Mouse (Mus musculus): ENCODE measurements at regions not wholly inside any gene's neighbourhood (a gene's known extent, or its start where the extent isn't known, plus 50 kb on each side); places are given as distances from the start of the nearest gene placed in this dataset.

DNA sequence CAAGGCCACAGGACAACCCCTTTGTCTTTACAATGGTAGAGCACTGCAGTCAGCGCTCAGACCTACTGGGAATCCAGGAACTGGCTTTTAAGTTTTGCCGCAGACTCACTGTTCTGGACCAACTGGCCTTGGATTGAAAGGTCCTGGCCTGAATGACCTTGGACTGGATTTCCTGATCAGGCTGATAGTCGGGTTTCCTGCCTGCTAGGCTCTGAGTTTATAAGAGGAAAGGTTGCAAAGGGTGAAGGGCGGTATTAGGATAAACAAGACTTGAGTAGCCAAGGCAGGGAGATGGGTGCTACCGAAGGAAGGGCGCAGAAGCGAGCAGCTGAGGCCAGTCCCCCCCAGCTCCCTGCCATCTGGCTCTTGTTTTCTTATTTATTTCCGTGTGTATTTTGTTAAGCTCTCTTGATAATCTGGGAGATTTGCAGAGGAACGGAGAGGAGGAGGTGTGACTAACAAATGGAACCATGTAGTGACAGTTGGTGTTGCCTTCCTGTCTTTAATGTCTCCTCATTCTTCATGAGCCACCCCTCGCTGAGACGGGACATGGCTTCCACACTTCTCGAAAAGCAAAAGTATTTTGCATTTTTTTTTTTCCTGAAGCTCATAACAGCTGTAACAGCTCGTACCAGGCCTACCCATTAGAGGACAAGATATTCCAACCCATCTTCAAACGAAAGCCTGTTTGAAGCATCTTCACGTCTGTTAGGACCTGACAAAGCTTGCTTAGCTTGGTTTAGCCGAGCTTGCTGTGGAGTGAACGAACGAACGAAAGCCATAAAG is 158.7 kb upstream of the Nrip1 start:
- intact Hi-C loops (cut with DNase I) = no loop called here
- no peak for DNase-seq

DNA sequence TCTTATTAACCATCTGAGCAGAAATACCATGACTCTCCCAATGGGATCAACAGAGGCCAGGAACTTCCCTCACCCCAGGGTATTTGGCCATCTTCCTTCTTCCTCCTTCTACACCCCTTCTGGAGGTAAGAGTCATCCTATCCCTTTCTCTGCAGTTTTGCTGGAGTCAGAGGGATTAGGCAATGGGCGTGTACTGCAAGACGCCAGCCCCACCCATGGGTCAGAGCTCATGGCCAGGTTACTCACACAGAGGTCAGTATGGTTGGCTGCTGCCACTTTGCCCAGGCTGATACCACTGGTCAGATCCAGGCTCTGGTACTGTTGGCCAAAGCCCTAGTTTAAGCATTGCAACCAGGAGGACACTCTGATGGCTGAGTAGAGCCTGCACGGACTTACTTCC is 157.3 kb upstream of the Nrip1 start:
- intact Hi-C loops (cut with DNase I) = no loop called here
- no peak for DNase-seq

DNA sequence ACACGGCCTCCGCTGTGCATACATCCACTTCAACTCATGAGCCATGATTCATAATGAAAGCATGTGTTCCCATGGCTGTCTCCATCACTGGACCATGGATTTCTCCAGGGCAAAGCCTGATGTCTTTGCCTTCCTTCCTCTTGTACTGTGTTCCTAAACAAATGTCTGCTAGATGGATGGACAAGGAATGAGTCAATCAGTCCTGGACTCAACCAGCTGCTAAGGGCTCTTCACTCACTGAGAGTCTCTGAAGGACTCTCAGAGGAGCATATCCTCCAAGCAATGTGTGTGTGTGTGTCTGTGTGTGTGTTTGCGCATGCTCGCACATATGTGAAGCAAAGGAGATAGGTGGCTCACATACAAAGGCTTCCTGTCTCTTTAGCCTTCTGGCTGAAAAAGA is 156.0 kb upstream of the Nrip1 start:
- intact Hi-C loops (cut with DNase I) = no loop called here
- DNase-seq = no peak

DNA sequence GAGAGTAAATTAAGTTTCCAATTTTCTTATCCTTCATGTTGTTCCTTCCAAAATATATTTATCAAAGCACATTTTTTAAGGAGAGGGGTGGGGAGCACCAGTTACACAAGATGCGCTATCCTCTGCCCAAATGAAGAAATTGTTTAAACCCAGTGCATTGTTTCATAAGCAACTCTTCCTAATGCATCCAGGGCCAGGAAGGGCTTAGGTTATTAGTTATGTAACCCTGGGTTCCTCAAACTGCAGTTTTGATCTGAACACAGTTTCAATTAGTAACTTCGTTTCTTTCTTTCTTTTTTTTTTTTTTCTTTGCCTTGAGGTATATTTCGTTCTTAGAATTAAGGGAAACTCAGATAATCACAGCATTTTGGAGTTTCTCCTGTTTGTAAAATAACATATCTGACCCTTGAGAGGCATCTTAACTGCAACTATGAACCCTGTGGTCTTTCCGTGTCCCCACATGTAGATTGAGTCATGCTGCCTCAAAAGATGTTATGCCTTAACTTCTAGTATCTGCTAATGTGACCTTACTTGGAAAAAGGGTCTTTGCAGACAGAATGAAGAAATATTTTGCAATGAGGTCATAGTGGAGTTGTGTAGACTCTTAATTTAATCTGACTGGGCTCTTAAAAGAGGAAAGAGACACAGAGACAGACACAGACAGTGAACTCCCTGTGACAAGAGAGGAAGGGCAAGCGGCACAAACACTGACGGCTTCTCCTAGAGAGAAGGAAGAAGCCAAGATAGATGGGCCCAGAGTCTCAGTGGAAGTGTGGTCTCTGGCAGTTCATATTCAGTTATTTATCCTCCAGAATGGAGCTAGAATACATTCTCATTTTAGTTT is 153.7 kb upstream of the Nrip1 start:
- intact Hi-C loops (cut with DNase I) = no loop called here
- DNase-seq = no peak

DNA sequence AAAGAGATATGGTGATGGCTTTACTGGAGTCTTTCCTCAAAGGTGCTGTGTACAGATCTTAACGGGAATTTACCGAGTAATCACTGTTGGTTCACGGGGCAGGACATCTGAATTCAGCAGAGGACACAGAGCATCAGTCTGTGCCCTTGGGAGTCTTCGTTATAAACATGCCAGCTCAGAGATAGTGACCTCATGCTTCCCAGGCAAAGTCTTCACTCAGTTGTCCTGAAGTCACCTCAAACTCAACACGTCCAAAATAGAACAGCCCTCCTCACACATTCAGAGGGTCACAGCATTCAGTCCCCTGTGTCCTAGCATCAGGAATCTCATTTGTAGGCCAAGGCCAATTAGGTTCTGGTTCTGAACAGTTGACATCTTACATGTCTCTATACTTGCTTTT is 151.9 kb upstream of the Nrip1 start:
- DNase-seq = peak; percentile 38 to 40
- intact Hi-C loops (cut with DNase I) = no loop called here

DNA sequence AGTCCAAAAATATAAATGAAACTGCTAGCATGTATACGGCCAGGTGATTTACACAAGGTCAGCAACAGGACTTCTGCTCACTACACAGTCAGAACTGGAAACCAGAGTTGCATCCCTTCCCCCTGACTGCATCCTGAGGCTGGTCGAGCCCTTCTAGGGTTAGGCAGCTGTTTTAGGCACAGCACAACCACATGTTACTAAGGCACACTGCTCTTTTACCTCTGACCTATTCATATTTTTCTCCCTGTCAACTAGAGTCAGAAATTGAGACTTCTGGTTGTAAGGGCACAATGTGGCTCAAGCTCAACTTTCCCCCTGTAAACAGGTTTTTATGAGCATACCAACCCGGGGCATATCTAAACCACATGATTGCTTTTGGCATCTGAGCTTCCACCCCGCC is 151.3 kb upstream of the Nrip1 start:
- intact Hi-C loops (cut with DNase I) = no loop called here
- no peak for DNase-seq

DNA sequence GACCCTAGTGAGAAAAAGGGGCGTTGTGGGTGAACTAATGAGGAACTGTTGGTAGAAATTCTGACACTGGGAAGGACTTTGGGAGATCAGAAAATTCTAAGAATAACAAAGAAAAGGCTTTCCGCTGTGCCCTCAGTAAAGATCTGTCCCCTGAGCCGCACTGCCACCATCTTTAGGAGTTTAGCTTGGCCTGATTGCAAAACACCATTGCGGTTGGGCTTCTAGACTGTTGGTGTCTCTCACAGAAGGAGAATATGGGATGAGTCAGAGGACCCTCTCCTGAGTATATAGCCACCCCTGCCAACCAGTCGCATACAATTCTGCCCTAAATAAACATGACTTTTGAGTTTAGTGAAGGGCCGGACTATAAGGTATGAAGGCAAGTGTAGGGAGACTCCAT is 147.5 kb upstream of the Nrip1 start:
- no peak for DNase-seq
- intact Hi-C loops (cut with DNase I) = no loop called here

DNA sequence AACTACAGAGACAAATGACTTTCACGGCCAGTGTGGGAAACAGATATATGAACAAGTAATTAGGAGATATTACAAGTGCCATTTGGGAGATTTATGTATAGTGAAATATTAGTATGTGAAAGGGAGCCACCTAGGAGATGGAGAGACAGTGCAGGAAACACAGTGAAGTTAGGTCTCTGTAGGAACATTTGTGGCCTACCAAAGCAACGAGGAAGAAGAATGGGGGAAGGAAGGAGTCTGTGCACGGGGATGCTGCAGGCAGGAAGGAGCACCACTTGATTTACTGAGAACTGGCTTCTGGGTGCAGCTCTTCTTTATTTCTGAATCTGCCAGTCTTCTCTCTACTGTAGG is 147.0 kb upstream of the Nrip1 start:
- intact Hi-C loops (cut with DNase I) = no loop called here
- DNase-seq = no peak

DNA sequence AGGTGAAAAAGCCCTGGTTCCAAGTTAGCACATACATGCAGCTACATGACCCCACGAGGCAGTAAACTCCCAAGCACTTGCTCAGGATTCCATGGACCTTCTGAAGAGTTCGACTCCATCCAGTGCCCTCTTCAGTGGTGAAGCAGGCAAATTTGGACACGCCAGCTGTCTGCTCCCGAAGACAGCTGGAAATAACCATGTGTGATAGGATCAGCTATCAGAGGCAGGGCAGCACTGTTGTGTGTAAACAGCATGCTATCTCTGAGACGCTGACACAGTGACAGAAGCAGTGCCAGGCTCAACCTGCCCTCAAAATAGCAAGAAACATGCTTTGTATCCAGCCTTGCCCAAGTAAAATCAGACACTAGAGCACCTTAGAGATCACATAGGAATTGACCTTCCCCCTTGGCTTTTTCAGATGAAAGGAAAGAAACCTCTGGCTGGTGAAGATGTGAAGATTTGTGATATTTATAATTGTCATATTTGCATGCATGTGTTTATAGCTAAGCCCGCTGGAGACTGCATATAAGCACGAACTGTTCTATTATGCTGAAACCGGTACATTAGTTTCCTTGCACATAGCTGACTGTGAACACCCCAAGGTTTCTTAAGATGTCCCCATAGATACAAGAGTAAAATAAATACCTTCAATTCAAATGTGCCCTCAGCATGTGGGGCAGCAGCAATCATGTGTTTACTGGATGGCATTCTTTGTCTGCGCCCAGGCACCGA is 146.4 kb upstream of the Nrip1 start:
- DNase-seq = no peak
- intact Hi-C loops (cut with DNase I) = no loop called here

DNA sequence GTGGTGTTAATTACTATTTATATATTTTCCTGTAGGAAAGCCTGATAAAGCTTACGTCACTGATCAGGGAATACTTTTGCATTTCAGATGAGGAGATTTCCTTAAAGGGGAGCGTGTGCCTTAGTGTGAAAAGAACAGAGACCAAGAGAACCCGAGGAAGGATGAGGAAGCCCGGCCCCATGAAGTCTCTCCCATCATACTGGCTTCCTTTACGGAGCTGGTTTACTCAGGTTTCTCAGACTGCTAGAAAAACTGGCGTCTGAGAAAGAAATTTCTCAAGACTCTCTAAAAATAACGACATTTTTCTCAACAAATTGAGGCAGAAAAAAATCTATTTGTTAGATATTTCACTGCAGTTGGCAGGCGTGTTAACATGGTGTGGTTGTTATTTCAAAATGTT is 137.2 kb upstream of the Nrip1 start:
- no peak for DNase-seq
- intact Hi-C loops (cut with DNase I) = no loop called here

DNA sequence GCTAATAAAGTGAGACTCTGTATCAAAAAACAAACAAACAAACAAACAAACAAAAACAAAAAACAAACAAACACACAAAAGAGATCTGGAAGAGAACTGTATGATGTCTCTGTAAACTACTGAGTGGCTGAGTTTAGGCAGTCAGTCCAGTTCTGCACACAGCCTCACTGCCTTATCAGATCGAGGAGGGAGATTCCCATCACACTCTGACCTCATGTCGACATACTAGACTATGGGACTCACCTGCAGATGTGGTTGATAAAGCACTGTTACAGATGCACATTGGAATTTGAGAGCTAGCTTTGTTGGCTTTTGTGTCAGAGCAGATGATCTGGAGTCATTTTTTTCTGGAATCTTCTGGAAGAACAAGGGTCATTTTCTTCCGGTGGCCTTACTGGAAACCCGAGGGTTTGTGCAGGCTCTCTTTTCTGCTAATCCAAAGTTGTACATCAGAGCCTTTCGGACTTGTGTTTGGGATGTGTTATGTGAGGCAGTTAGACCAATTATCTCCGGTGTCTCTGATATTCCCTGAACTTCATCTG is 135.6 kb upstream of the Nrip1 start:
- no peak for DNase-seq
- intact Hi-C loops (cut with DNase I) = no loop called here

DNA sequence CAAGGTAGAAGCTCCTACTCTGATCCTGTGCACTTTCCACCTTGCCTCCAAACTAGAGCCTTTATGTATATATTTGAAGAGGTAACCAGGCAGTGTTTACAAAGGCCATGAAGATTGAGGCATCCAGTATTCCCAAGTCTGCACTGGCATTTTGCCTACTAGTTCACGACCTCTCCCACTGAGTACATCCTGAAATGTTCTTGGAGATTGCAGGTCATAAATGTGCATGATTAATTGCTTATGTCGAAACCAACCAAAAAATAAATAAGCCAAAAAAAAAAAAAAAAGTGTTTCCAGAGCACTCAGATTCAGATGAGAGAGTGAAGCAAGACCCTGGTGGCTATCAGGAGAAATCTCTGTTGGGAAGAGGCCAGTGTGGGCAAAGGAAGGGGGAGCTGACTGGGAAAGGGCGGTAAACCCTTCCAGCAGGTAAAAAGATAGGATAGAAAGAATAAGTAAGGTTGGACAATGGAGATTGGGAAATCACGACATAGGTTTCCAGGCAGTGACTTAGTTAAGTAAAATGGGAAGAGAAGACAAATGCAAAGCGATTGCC is 133.6 kb upstream of the Nrip1 start:
- intact Hi-C loops (cut with DNase I) = no loop called here
- DNase-seq = no peak

DNA sequence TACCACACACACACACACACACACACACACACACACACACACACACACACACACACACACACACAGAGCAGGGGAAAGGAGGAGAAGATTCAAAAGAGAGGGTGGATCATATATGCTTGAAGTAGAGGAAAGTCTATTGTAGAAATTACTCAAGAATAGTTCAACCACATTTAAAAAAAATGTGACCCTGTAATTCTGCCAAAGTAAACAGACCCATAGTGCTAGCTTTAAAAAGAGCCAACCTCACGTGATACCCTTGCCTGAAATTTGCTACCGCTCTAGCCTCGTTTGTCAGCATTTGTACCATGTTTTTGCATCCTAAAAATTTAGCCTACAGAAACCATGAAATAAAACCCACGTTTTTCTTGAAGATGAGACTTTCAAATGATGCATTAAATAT is 132.6 kb upstream of the Nrip1 start:
- intact Hi-C loops (cut with DNase I) = no loop called here
- DNase-seq = no peak

DNA sequence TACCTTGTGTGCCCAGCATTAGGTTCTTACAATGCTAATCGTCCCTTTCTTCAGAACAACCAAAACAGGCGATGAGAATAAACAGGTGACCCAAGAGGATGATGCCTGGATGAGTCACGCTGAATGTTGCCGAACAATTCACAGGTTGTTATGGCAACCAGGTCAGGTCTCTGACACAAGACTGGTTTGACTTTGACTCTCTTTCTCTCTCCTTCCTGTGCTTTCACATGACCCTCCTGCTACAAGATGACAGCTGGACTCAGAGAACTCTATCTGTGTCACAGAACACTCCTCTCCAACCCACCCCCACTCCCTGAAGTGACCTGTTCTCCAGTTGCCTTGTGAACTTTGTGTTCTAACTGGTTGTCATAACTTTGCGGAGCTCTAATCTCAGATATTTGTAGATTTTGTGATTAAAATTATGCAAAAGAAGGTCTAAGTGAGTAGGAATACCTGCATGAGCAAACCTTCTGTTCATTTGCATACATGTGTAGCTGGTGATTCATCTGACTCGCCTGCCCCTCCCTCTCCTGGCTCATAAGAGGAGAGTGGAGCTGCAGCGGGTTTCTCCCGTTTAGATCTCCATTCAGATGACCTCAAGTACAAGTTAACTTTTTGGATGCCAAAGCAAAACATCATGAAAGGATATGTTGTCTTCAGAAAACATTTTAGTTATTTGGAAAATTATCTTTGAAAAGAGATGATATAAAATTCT is 126.2 kb upstream of the Nrip1 start:
- intact Hi-C loops (cut with DNase I) = no loop called here
- no peak for DNase-seq

DNA sequence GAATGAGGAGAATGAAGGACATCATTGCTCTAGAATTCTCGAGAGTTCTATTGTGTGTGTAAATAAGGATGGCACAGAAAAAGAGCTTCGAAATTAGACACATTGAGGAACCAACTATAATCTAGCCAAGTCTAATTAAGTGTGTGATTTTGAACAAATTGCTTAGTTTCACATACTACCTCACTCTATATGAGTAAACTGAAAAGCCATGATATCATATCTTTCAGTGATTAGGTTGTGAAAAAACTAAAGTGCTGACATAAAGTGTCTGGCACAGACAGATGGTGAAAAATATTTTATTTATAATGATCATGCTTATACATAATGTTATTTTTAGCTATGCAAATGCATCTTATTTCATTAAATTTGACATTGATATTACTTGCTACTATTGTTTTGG is 124.6 kb upstream of the Nrip1 start:
- no peak for DNase-seq
- intact Hi-C loops (cut with DNase I) = no loop called here

DNA sequence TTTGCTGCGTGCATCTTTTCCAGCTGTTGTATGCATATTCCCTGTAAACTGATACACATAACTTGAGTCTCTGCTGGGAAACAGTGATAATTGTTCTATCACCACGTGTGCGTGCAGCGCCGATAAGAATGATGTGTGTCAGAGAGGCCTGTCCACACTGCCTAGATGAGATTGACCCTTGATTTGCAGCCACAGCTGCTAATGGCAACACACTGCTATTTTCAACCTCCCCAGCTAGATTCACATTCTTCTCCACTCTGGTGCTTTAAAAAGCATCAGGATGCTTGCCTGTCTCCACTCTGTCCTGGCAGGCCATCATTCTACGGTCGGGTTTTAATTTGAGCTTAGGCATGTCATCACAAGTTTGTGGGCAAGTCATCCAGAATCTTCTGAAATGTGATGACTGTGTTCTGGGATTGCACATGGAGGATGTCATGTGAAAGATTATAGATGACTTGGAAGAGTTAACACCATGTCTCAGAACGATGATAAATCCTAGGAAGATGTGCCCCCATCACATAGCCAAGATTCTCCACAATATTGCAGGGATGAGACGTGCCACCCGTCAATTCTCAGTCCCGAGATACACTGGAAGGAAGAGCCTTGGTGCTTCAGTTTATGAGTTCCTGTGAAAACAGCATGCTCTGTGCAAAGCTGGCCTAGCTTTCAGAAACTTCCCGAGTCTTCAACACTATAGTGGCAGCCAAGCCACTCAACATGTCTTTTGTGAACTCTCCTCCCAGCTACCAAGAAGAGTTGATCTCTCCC is 123.6 kb upstream of the Nrip1 start:
- DNase-seq = no peak
- intact Hi-C loops (cut with DNase I) = no loop called here

DNA sequence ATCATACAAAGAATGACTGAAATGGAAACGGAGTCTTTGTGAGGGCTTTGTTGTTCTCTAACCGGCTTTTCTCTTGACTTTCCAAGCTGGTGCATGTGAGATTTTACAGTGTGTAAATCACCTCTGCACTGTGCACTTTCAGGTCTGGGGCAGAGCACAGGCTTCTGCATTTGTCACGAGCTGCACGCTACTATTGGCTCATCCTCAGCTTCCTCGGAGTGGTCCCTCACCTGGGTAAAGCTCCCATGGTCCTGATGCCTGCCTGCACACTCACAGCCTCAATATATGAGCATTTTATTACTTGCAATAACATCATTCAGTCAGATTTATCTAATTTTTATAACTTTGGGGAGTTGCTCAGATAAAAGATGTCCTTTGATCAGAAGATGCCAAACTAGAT is 109.8 kb upstream of the Nrip1 start:
- intact Hi-C loops (cut with DNase I) = no loop called here
- no peak for DNase-seq

DNA sequence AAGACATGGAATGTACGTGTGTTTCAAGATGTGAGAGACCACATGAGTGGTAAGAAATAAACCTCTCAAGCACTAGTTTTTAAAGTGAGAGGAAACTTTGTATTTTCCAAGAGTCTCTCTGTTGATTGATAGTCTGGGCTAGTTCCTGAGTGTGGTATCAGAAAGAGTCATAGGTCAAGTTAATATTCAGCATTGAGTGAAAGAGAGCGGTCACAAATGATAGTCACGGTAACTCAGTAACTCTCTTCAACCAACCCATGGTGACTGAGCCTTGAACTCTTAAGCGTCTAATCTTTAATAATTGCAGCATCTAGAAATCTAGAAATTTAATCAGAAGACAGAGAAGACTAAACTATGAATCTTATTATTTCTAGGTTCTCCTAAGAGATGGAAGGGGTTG is 108.3 kb upstream of the Nrip1 start:
- intact Hi-C loops (cut with DNase I) = no loop called here
- no peak for DNase-seq

DNA sequence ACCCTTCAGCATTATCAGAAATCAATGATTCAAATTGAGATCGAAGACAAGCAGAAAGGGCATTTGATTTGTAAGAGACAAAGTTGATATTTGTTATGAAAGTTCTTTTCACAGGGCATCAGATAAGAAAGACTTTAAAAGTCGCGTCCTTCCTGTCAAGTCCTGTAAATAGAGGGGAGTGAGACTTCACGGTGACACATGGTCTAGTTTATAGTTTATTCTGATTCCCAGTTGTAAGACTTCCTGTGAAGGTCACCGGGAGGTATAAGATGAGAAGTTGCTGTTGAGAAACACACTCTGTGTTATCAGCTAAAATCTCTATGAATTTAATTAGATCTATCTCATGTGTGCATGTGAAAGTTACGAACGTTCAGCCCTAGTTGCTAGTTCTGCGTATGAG is 103.8 kb upstream of the Nrip1 start:
- intact Hi-C loops (cut with DNase I) = no loop called here

DNA sequence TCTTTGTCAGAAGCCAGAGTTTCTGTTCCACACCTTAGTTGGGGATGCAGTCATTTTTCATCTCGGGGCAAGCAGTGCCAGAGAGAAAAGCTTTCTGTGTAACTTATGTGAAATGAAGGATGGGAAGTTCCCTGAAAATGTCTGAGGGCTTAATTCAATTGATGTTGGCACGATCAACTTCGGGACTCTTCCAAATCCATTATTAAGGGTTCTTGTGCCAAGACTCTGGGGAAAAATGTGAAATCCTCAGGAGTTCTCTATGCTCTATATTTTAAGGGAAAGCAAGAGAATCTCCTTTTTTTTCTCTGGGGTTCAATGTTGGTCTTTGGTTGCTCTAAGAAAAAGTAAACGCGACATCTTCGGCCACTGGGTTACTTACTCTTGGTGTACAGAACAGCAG is 100.9 kb upstream of the Nrip1 start:
- no peak for DNase-seq
- intact Hi-C loops (cut with DNase I) = no loop called here

More for the DNA sequence above, 103.8 kb upstream of the Nrip1 start:
- DNase-seq = no peak

Data from heart, postnatal 10 days (tissue).